Mouse (Mus musculus) ES-Bruce4 (cell line): Measurements from ENCODE around the gene Kcnk18. TPM values are rescaled to one million over a fixed set of nuclear protein-coding genes. Genes with fewer than 3 reads are reported as not detected.

Source experiments
- H3K27ac ChIP-seq: 2 replicates; pipeline ENCODE4 v1.5.1; 2012; ENCODE audit warnings: low read length, inconsistent platforms; ENCODE audit not compliant: insufficient read depth
- H3K27me3 ChIP-seq: 2 replicates; pipeline ENCODE4 v1.6.1; 2012; ENCODE audit warnings: mild to moderate bottlenecking, low read length, inconsistent platforms; ENCODE audit not compliant: control insufficient read depth, poor library complexity, insufficient read depth, severe bottlenecking
- H3K36me3 ChIP-seq: 2 replicates; pipeline ENCODE4 v1.6.1; 2012; ENCODE audit warnings: inconsistent platforms, mild to moderate bottlenecking, low read length, moderate library complexity; ENCODE audit not compliant: control insufficient read depth, poor library complexity, insufficient read depth, severe bottlenecking
- H3K4me1 ChIP-seq: one replicate; pipeline ENCODE4 v1.8.1; 2011; ENCODE audit warnings: low read length; ENCODE audit not compliant: control insufficient read depth, insufficient read depth
- H3K4me3 ChIP-seq: 2 replicates; pipeline ENCODE4 v1.5.1; 2011; ENCODE audit warnings: low read depth, mild to moderate bottlenecking, low read length
- H3K9ac ChIP-seq: 2 replicates; pipeline ENCODE4 v1.6.1; 2012; ENCODE audit warnings: low read depth, mild to moderate bottlenecking, inconsistent platforms; ENCODE audit not compliant: poor library complexity, severe bottlenecking
- H3K9me3 ChIP-seq: replicated peaks from 2 replicates; pipeline ENCODE4 v1.6.1; 2012; ENCODE audit warnings: mild to moderate bottlenecking, low read length, inconsistent platforms; ENCODE audit not compliant: control insufficient read depth, poor library complexity, insufficient read depth, severe bottlenecking
- CTCF ChIP-seq: IDR thresholded peaks from one replicate; pipeline ENCODE4 v1.8.1; 2011; ENCODE audit warnings: low read depth, low read length
- EP300 ChIP-seq: IDR thresholded peaks from 2 replicates; pipeline ENCODE4 v1.6.1; 2011; ENCODE audit warnings: low read depth, low read length; ENCODE audit not compliant: insufficient read depth
- POLR2A ChIP-seq: IDR thresholded peaks from one replicate; pipeline ENCODE4 v1.8.1; 2011; ENCODE audit warnings: low read length; ENCODE audit not compliant: insufficient read depth
- polyA plus RNA-seq: library from polyadenylated mRNA; stranded (reverse); fragments of >200 nt; gene quantifications from 2 replicates; pipeline ENCODE4 v1.2.4, GENCODE M21; 2011; ENCODE audit warnings: low read depth; ENCODE audit not compliant: missing spikeins, insufficient read depth, insufficient read length

The Kcnk18 gene
- polyA plus RNA-seq, 1 experiment, result not detected

DNA sequence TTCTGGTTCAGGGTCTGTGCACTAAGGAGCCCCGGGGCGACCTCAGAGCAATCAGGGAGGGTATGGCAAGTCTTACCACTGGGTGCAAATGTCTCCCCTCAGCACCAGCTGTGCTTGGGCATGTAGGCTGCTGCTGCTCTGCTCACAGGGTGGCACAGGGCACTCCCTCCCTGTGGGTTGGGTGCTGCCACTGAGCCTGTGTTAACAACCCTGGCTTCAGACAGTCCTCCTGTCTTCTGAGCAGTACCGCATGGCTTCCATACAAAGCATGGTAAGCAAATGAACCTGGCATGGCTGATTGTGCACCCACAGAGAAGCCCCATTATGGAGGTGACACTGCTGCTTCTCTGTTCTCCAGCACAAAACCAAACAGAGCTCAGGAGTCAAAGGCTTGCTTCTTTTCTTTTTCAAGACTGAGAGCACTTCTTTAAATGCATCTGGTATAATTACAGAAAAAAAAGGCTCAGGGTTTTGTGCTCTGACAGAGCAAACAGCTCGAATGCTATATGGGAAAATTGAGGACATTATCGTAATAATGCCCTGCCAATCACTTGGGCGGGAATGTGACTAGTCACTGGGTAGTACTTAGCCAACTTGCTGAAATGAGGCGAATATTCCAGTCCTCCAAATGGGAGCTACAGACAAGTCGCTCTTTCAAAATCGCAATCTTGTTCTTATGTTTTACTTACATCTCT lies 46.0 kb downstream of the Kcnk18 start:
- Histone ChIP-seq H3K36me3 (no peaks in the 10 kb centered on the region), H3K9me3 (no peaks in the 10 kb centered on the region), H3K27me3 (peaks cover 4% of the 10 kb centered on the region; the same call in 1 of the 2 replicates)

DNA sequence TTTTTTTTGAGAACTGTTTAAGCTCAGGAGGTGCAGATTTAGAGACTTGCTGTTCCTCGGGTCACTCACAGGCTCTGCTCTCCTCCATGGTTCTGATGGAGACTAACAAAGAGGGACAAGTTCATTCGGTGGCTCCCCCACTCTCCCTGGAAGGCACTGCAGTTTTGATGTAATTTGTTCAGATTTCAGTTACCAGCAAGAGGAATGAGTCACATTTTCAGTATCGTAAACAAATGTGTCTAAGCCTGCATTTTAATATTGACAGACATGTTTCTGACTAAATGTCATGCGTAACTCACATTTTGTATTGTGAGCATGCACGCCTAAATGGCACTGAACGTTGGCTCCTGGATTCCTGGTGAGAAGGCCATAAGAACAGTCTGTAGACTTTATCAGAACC lies 46.9 kb downstream of the Kcnk18 start:
- TF ChIP-seq CTCF (no peak), POLR2A (no peak), EP300 (no peak)
- Histone ChIP-seq H3K27ac (no peak overlapping the region), H3K4me3 (no peak overlapping the region)

More for the DNA sequence above, 46.0 kb downstream of the Kcnk18 start:
- no peak for TF ChIP-seq CTCF
- TF ChIP-seq EP300, result no peak
- no peak for TF ChIP-seq POLR2A
- H3K27ac ChIP-seq, result no peak overlapping the region
- no peaks in the 10 kb centered on the region for H3K4me1 ChIP-seq
- H3K4me3 ChIP-seq, result no peak overlapping the region
- H3K9ac ChIP-seq, result no peak overlapping the region

DNA sequence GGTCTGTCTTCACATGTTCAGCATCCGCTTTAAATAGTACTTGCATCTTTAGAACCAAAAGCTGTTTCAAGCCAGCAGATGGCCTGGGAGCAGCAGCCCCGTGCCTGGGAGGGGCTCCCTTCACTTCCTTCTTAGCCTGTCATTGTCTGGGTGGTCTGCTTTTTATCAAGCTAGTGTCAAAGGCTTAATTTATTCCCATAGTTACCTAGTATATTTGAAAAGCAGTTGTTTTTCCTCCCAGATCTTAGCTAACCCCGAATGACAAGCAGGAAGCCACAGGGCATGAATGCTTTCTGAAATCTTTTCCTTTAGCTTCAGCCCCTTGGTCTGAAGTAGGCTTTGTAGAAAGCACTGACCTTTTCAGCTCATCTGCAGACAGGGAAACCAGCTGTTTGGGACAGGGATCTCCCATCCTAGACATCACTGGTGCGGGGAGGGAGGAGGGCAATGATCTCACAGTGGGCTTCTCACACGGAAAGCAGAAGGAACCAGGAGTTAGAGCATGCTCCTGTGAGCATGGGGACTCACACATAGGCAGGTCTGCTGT lies 48.5 kb downstream of the Kcnk18 start:
- Histone ChIP-seq H3K27me3 (no peaks in the 10 kb centered on the region), H3K9ac (no peak overlapping the region), H3K4me1 (no peaks in the 10 kb centered on the region), H3K36me3 (no peaks in the 10 kb centered on the region), H3K27ac (no peak overlapping the region), H3K4me3 (no peak overlapping the region), H3K9me3 (no peaks in the 10 kb centered on the region)
- TF ChIP-seq CTCF (no peak), EP300 (no peak), POLR2A (no peak)

More for the DNA sequence above, 46.9 kb downstream of the Kcnk18 start:
- no peaks in the 10 kb centered on the region for H3K4me1 ChIP-seq
- H3K27me3 ChIP-seq, result peaks cover 4% of the 10 kb centered on the region; the same call in 1 of the 2 replicates
- H3K36me3 ChIP-seq, result no peaks in the 10 kb centered on the region
- no peak overlapping the region for H3K9ac ChIP-seq
- H3K9me3 ChIP-seq, result no peaks in the 10 kb centered on the region

DNA sequence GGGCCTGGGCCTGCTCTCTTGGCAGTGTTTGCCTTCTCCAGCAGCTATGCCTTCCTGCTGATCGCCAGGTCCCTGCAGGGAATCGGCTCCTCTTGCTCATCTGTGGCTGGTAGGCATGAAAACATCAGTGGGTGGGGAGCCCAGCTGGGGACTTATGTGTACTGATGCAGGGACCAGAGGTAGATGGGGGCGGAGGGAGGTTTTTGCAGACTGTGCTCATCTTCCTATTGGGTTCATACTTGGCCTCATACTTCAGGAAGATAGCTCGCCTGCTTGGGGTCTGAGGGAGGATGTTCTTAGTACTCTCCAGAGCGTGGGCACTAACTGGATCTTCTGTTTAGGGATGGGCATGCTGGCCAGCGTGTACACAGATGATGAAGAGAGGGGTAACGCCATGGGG lies 54.2 kb downstream of the Kcnk18 start:
- TF ChIP-seq EP300 (no peak), POLR2A (no peak), CTCF (no peak)
- H3K27ac ChIP-seq, result no peak overlapping the region

DNA sequence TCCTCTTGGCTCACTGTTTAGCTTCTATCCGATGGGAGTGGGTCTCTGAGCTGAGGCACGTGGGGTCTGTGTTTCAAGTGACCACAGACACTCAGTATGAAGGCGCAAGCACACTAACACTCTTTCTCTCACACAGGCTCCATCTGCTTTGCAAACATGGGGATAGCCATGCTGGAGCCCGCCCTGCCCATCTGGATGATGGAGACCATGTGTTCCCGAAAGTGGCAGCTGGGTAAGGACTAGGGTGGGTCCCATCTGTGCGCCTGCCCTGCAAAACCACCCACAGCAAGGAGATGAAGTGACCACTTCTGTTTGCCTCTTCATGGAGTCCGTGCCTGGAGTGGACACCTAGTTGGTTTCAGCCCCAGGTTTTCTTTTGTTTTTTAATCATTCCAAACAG lies 57.3 kb downstream of the Kcnk18 start:
- Histone ChIP-seq H3K4me1 (no peaks in the 10 kb centered on the region), H3K36me3 (no peaks in the 10 kb centered on the region), H3K27me3 (no peaks in the 10 kb centered on the region), H3K9ac (no peak overlapping the region), H3K27ac (no peak overlapping the region), H3K4me3 (no peak overlapping the region), H3K9me3 (no peaks in the 10 kb centered on the region)
- TF ChIP-seq EP300, result no peak
- TF ChIP-seq CTCF, result no peak
- no peak for TF ChIP-seq POLR2A

More for the DNA sequence above, 54.2 kb downstream of the Kcnk18 start:
- no peak overlapping the region for H3K4me3 ChIP-seq
- H3K27me3 ChIP-seq, result no peaks in the 10 kb centered on the region
- H3K9ac ChIP-seq, result no peak overlapping the region
- no peaks in the 10 kb centered on the region for H3K9me3 ChIP-seq
- H3K4me1 ChIP-seq, result no peaks in the 10 kb centered on the region
- no peaks in the 10 kb centered on the region for H3K36me3 ChIP-seq

DNA sequence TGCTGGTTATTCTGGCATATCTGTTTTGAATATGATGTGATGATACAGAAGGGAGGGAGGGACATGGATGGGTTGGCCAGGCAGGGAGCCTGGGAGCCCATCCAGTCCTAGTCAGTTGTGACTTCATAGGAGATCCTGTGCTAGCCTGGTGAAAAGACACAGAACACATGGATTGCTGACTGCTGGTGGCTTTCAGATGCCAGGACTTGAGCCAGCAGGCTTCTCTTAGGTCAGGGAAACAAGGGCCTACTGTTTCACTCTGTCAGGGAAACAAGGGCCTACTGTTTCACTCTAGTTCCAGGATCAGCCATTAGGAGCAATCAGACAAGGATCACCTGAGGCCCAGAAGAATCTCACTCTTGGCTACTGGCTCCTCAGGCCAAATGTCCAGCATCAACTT lies 61.8 kb downstream of the Kcnk18 start:
- Histone ChIP-seq H3K36me3 (no peaks in the 10 kb centered on the region), H3K27ac (no peak overlapping the region), H3K9me3 (no peaks in the 10 kb centered on the region), H3K9ac (no peak overlapping the region), H3K4me3 (no peak overlapping the region), H3K27me3 (no peaks in the 10 kb centered on the region), H3K4me1 (no peaks in the 10 kb centered on the region)
- TF ChIP-seq CTCF, result no peak
